Mouse (Mus musculus) NIH3T3 (cell line): ENCODE measurements at regions not wholly inside any gene's neighbourhood (a gene's known extent, or its start where the extent isn't known, plus 50 kb on each side); places are given as distances from the start of the nearest gene placed in this dataset.

ENCODE experiments used
- DNase-seq: peaks from one replicate; pipeline ENCODE4 v3.0.0-alpha.2; 2012; ENCODE audit warnings: low read depth

DNA sequence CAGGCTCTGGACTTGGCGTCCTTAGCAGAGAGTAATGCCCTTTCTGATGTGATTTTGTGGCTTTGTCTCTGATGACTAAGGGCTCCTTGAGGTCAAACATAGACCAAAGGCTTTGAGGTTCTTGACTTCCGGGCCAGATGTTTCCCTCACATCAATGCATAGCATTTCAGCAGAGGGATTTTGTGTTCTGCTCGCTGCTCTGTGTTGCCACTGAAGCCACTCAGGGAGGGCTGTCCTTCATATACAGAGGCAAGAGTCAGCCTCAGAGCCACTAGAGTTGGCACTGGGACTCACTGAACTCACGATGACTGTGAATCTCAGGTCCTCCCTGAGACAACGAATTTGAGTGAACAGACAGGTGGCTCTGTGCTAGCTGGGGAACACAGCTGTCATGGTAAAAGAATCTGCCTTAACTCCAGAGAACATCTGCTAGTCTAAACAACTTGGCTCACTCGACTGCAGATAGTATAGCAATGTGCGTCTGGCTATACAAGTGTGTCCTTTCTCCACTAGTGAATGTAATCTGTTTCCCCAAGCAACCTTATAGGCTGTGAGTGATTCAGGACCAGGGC, 74.3 kb downstream of the Gp2 start:
- no peak for DNase-seq

DNA sequence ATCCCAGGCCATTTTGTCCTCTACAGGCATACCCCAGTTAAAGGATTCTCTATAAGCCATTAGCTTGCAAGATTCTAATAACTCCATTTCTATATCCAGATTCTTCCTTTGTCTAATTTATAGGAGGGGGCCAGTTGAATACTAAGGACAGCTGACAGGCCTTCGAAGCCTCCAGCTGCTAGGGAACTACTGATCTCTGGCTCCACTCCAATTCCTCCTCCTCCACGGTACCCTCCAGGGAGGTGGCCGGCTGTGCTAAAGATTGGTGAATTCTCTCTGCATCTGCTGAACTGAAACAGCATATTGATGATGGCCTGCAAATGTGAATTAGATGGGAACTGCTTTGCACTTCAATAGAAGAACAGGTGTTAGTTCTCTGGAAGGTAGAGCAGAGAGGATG, 79.2 kb downstream of the Gp2 start:
- no peak for DNase-seq

DNA sequence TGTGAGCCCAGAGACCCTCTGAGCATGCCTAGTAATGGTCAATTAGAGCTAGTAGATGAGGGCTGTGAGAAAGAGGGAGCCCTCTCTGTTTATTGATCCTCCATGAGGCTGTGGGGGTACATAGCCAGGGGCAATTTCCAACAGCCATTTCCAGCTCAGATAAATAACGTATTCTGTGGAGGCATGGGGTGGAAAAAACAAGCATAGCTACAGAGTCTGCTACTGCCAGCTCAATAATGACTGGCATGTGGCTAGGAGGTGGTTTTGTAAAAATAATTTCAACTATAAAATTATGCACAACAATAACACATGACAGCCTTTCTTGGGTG, 94.9 kb downstream of the Gp2 start:
- DNase-seq: no peak

DNA sequence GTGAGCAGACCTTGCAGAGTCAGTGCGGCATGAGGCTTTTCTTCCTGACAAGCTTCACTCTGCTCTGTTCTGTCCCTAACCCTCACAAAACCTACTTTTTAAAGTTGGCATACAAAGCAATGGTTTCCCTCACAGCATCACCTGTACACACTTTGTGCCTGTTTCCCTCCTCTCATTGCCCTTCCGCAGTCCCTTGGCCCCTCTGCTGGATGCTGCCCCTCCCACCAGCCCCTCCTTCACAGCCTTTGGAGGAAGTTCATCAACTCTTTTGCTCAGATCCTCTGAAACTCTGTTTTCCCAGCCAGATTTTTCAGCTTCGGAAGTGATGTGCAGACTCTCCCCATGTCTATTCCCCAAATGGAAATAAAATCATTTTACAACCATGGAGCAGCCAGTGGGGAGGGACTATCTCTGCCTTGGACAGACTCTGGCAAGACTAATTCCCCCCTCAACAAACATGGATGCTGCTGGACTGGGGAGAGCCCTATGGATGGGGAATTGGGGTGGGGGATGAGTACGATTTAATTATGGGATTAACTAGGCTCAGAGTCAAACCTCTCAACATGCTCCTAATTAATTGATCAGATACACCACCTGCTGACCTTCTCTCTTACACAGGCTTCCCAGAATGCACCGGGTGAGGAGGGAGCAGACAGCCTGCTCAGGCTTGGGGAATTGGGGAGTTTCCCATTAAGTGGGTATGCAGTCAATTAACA, 95.4 kb downstream of the Gp2 start:
- DNase-seq: no peak

DNA sequence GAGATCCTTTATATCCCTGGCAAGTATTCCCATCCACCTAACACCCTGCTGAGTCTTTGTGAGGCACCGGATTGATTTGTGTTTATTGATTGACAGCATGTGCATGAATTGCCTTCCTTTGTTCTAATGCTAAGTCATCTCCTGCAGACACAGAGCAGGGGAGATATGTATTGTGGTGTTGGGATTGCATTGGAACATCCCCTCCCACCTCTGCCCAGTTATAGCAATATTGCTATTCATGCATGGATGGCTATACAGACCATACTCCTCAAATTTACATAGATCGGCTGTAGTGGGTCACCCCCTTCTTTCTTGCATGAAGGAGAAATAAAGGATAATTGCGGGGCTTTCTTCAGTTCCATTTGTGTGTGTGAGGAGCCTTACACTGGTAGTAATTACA, 101.7 kb downstream of the Gp2 start:
- no peak for DNase-seq

DNA sequence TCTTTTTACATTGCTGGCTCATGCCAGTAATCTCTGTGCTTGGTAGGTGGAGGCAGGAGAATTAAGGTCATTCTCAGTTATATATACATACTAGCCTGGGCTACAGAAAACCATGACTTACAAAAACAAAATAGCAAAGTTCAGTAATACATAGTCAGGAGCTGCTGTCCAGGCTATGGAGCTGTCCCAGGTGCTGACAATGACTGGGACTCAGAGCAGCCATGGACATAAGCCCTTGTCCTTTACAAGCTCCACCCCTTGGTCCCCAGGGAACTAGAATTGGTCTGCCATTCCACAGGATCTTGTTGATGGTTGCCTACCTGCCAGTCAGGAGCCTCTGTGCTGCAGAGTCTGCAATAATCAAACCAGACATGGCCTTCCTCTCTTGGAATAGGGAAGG, 102.8 kb downstream of the Gp2 start:
- DNase-seq: peak; percentile 57

DNA sequence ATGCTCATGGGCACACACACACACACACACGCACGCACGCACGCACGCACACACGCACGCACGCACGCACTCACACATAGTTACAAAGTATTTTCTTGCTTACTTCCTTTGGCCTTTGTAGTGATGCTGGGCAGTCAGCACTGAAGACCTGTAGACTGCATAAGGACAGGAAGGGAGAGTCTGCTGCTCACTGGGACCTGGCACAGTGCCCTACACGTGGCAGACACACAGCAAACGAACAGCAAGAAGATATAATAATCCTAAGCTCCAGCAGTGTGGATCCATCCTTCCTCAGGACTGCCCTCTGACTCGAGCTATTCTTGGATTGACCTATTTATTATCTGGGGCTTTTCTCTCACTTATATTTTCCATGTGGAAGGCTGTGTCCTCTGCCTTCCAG, 106.5 kb downstream of the Gp2 start:
- no peak for DNase-seq

DNA sequence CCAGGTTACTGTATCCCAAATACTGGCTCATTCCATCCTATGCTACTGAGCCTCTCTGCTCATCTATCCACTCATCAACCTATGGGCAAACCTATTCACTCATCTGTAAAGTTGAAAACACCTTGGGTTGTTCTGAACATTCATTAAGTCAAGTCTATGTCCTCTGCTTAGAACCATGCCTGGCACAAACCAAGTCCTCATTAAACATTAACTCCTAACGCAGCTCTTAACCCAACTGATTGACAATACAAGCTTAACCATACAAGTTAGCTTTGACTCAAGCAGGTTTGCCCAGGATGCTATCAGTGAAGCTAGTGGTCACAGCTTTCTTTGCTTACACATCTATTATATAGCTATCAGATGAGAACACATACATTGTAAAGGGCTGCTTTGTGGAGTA, 108.4 kb downstream of the Gp2 start:
- DNase-seq: no peak

DNA sequence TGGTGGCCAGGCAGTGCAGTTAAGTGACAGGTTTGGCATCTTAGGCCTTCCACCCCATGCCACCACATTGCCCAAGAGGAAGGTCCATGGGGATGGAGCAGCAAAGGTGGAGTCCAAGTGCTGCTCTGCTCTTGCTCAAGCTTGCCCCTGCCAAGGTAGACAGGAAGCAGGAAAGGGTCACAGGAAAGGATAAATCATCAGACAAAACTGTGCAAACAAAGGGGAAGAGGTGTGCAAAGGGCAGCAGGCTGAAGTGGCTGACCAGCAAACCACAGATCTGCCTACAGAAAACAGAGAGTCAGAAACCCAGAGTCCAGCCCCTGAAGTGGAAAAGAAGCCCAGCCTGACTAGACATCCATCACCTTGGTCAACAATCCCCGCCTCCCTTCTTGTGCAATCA, 115.7 kb downstream of the Gp2 start:
- DNase-seq: no peak

DNA sequence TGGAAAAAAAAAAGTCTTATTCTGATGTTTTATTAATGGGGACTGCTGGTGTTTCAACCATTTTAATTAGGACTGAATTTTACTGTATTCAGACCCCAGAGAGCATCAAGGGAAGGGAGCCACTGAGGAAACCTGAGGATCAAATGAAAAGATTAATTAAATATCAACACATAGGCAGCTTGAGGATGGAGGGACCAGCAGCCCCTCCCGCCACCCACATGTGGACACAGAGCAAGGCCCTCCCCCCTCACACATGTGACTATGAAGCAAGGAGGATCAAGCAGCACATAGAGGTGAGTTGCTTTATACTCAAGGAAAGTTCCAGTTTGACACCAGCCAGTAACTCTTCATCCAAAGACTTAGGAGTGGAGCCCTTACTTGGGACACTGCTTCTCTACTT, 126.0 kb downstream of the Gp2 start:
- no peak for DNase-seq

DNA sequence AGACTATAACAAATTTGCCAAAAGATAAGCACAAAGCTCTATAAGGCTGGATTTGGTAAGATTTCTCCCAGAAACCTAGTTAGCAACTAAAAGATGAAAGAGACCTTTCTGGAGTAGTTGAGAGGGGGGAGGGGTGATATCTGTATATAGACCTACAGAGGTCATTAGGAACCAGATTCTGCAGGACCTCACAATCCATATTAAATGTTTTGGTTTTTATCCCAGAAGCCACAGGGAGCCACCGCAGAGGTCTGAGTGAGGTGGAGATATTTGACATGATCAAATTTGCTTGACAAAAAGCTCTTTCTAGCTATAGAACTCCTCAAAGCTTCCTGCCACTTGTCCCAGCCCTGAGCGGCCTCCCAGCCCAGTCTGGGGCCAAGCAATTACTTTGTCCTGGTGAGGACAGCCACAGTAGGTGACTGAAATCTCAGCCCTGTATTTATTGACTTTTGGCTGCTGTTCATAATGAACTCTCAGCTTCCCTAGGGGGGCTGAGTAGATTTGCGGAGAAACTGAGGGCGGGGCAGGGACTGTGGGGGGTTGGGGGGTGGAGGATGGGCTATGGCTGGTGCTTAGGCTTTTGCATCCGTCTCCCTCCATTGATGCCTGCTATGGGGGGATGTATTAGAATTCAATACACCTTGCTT, 128.5 kb downstream of the Gp2 start:
- DNase-seq: no peak

DNA sequence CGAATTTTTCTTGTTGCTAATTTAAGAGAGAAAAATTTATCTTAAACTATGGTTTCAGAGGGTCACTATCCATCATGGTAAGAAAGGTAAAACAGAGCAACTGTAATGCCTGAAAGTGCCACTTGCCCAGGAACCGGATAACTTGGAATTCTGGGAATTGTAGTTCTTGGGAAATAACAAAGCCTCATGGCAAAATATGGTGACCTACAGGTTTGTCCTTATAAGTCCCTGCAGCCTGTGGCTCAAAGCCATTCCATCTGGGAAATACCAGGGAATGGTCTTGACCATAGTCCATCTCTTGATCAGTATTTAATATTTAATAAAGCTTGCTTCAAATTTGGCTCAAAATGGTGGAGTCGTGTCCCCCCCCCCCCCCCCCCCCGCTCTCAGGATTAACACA, 111.9 kb upstream of the Gpr139 start:
- no peak for DNase-seq

DNA sequence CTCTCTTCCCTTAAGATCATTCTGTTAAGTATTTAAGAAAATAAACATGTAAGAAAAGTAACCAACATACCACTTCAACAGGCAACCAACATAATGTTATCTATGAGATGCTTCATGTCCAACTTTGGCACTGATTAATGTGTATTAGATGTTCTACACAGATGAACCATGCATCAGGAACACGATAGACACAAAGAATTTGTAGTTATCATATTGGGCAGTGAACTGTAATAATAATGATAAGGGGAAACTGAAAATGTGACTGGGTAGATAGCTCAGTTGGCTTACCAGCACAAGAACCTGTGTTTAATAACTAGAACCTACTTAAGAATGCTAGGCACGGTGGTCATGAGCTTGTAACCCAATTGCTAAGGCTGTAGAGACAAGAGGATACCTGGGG, 107.0 kb upstream of the Gpr139 start:
- no peak for DNase-seq

DNA sequence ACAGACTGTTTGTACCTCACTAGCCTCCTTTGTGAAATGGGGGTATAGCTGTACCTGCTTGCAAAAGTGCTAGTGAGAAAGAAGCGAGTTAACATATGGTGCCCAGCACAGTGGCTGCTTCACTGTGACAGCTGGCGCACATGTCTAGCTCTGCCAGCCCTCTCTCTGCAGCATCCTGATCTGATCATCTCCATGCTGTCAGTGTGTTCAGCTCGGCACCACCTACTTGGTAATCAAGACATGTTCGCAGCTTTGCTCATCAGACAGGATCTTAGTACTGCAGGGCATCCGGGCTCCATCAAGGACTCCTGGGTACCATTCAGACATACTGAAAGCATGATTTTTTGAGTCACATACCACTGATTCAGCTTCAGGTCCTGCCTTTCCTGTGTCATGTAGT, 100.9 kb upstream of the Gpr139 start:
- no peak for DNase-seq

DNA sequence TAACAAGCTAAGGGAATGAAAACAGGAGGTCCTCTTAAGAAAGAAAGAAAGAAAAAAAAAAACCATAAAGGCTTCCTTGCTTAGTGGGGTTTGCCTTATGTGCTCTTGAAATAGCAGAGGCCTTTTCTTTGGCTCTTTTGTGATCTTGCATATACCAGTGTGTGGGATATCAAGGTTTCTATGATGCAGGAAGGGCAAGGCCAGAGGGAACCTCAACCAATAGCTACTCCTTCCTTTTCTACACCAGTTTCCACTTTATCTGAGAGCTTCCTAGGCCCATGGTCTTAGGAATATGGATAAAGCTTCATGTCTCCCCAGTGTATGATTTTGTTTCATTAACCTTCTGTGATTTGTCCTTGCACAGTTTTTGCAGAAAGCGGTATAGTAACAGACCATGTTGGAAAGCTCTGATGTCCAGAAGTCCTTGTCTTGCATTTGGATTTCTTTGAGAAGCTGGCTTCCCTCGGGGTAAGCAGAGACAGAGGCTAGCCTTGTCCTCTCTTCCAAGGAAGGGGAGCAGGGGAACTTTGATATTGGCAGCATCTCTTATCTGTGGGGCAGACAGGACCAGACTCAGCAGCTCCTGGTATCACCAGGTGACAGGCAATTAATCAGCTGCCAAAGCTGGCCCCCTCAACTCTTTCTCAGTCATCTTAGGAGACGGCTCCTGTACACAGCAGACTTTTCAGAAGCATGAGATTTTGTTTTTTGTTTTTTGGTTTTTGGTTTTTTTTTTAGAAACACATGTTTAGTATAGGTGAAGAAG, 95.7 kb upstream of the Gpr139 start:
- no peak for DNase-seq

DNA sequence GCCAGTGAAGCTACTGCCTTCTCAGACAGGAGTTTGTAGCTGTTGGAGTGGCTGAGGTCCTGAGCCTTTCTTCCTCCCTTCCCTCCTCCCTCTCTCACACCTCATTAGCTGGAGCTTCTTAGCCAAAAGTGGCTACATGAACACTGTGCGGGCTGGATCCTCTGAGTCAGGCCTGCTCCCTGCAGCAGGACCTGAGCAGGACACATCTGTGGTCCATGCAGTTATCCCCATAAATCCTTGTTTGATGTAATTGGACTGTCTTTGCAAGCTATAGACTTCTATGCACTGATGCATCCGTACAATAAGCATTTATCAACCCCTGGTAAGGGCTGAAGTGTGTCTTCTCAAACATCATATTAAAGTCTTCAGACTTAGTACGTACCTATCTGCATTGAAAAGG, 88.2 kb upstream of the Gpr139 start:
- no peak for DNase-seq

DNA sequence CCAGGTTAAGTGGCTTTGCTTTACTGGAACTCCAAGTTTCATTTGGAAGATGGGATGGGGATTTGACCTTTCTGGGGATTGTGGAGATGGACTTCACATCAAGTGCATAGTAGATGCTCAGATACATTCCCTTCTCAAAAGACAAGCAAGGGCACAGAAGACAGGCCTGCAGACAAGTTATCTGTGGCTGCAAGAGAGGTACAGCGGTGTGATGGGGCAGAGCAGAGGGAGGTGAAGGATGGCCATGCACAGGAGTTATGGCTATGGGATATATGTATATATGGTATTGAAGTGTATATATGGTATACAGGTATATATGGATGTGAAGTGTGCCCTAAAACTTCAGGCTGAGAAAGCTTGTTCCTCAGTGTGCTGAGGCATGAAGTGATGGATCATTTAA, 87.0 kb upstream of the Gpr139 start:
- DNase-seq: no peak

DNA sequence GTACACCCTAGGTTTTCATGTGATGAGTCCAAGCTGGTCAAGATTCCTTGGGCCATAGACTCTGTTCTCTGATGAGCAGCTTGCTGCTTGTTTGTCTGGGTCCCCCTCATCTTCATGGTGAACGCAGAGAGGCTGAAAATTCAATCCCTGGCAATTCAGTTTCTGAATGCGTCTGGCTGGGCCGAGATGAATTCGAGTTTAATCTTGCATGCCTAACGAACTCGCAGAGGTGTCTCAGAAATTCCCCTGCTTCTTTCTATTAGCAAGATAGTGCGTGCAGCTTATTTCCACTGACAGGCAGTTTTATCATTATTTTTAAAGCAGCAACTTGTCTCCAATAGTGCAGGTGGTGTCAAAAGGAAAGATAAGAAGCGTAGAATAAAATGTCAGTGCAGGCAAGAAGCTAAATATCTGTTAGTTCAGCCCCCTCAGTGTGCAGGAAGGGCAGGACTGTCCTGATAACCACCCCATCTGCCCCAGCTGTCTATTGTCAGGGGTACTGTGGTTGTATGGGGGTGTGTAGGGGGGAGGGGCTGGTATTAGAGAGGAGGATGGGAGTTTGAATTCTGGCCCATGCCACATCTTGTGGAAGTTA, 86.5 kb upstream of the Gpr139 start:
- DNase-seq: no peak

DNA sequence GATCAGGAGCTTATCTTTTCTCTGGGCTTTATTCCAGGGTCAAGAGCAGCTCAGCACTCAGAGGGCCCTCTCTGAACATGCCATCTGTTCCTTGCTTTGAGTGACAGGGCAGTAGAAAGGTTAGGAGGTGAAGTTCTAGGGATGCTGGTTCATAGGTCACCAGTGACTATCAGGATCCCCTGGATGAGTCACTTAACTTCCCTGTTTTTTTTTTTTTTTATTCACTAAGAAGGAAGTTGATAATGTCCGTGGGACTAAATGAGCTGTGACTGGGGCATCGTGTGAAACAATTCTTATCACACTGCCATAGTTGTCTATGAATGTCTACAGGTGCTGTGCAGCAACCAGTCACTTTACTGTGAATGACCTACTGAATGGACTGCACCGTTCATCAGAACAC, 73.8 kb upstream of the Gpr139 start:
- DNase-seq: no peak

DNA sequence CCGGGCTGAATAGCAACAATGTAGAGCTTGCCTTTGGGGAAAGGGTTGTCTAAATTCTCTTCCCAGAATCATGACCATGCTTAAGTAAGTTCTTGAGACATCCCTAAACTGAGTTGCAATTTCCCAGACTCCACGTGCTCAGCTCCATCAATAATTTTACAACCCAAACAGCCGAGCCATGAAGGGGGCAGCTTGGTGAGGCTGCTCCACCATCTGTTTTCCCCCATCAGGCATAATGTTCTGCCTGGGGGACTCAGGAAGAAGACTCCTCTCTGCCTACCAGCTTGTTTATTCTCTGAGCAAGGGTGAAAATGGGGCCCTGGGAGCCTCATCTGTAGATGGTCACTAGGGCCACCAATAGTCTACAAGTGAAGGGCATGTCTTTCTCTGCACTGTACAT, 72.5 kb upstream of the Gpr139 start:
- DNase-seq: no peak

DNA sequence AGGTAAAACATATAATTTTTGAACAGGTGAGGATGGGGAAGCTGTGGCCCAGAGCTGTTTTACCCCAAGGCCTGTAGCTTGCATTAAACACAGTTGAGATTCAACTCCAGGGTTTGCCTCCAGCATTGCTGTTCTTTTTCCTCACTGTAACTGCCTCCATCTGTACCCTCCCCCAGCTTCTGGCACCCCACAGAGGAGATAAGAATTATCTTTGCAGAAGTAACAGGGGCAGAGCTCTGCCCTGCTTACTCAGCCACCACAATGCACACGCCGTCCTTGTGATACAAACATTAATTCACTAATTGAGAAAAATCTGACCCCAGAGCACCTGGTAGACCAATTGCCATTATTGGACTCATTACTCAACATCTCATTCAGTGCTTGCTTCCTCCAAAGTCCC, 68.3 kb upstream of the Gpr139 start:
- no peak for DNase-seq

DNA sequence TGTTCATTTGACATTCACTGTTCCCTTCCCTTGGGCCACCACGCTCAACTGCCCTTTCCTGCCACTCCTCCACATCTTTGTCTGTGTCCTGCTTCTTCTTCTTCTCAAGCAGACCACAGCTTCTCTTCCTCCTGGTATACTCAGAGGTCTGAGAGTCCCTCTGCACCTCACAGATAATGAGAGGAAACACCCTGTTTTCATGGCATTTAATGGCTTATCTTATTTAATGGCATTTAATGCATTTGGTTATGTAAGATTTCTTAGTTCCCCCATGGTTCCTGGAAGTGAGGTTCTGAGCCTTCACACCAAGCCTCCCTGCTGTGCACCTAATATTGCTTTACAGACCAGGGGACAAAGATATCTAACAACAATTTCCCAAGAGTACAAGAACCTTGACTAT, 67.3 kb upstream of the Gpr139 start:
- no peak for DNase-seq

DNA sequence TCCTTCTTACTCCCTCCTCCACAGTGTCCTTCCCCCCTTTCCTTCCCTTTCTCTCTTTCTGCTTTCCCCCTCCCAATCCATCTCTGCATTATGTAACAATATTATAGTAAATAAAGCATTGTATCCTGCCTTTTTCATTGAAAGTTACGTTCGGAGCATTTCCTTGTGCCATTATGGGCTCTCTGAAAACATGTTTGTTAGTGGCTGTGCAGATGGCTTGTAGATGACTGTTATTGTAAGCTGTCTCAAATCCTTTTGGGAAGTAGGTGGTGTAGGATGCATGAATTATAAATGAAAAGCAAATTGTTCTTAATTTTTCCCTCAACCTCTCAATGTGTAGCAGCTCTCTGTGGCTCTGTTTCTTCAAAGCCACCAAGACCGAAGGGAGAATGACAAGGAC, 66.0 kb upstream of the Gpr139 start:
- DNase-seq: no peak
